Mouse (Mus musculus) liver, embryonic 14.5 days (tissue): ENCODE results near the gene Unc13d.

Experiments used
- CTCF ChIP-seq: IDR thresholded peaks from 2 replicates; pipeline ENCODE4 v1.5.1; 2016; ENCODE audit warnings: antibody characterized with exemption, low read depth, control low read depth
- EP300 ChIP-seq: IDR thresholded peaks from 2 replicates; pipeline ENCODE4 v1.6.1; 2016; ENCODE audit warnings: antibody characterized with exemption, low read depth

GRCm38 (mm10) chr11:116012262-116012947, 65.4 kb downstream of the Unc13d start, which contains the start of gene Galk1:
- TF ChIP-seq CTCF, result no peak
- TF ChIP-seq EP300, result no peak
